ENCODE assay signal across 26 mouse cellular contexts in genomic region chr3:78162601-78163000, GRCm38 (mm10).
"Had no signal": no experiment of that assay in that cellular context is flagged by ENCODE, and none has a peak within 500 bp of the region (broad histone marks: within the 10 kb centered on the region; RNA-seq: fewer than 3 reads in every experiment).

No protein-coding gene starts in this region.

- H3K4me1 ChIP-seq: heart, embryonic 10.5 days; heart, embryonic 12.5 days; hindbrain, embryonic 10.5 days; hindbrain, embryonic 12.5 days; intestine, embryonic 15.5 days; limb, embryonic 10.5 days; limb, embryonic 12.5 days; liver, embryonic 13.5 days; liver, embryonic 15.5 days had no signal

- H3K9ac ChIP-seq: heart, embryonic 12.5 days; hindbrain, embryonic 12.5 days; hindbrain, embryonic 14.5 days; intestine, embryonic 15.5 days; limb, embryonic 12.5 days; liver, embryonic 13.5 days; liver, embryonic 15.5 days had no signal

- DNase-seq: gastrocnemius, postnatal 14 days; heart, adult 18-20 months; heart, postnatal 10 days; heart, postnatal 4 days; kidney, adult 18-20 months; kidney, adult 8-10 months; kidney, postnatal 10 days; kidney, postnatal 25 days; kidney, postnatal 4 days; liver; liver, embryonic 13.5 days had no signal

- H3K27me3 ChIP-seq: heart, embryonic 12.5 days; hindbrain, embryonic 12.5 days; intestine, embryonic 15.5 days; limb, embryonic 12.5 days; liver, embryonic 13.5 days; liver, embryonic 15.5 days had no signal

- H3K4me3 ChIP-seq: heart, embryonic 10.5 days; heart, embryonic 12.5 days; hindbrain, embryonic 10.5 days; hindbrain, embryonic 12.5 days; intestine, embryonic 15.5 days; layer of hippocampus, adult 2 months; left cerebral cortex, adult 2 months; limb, embryonic 10.5 days; limb, embryonic 12.5 days; liver, embryonic 13.5 days; liver, embryonic 15.5 days had no signal

- H3K27ac ChIP-seq: heart, embryonic 10.5 days; hindbrain, embryonic 10.5 days; hindbrain, embryonic 12.5 days; hindbrain, embryonic 14.5 days; intestine, embryonic 15.5 days; layer of hippocampus, adult 2 months; left cerebral cortex, adult 2 months; limb, embryonic 10.5 days; limb, embryonic 12.5 days; liver, embryonic 13.5 days; liver, embryonic 15.5 days had no signal

- H3K36me3 ChIP-seq: heart, embryonic 10.5 days; heart, embryonic 12.5 days; hindbrain, embryonic 10.5 days; hindbrain, embryonic 12.5 days; intestine, embryonic 15.5 days; limb, embryonic 10.5 days; limb, embryonic 12.5 days; liver, embryonic 13.5 days; liver, embryonic 15.5 days had no signal

- ATAC-seq: hindbrain, embryonic 16.5 days; inflammation-experienced regulatory T-cells, adult 6 months; intestine, embryonic 15.5 days; intestine, postnatal 0 days had no signal

- H3K4me2 ChIP-seq: heart, embryonic 12.5 days; hindbrain, embryonic 12.5 days; hindbrain, embryonic 14.5 days; intestine, embryonic 15.5 days; limb, embryonic 12.5 days; liver, embryonic 11.5 days; liver, embryonic 13.5 days; liver, embryonic 15.5 days had no signal

- H3K9me3 ChIP-seq: heart, embryonic 10.5 days; heart, embryonic 12.5 days; hindbrain, embryonic 10.5 days; hindbrain, embryonic 12.5 days; intestine, embryonic 15.5 days; limb, embryonic 10.5 days; limb, embryonic 12.5 days; liver, embryonic 13.5 days; liver, embryonic 15.5 days had no signal
